Mouse (Mus musculus) small intestine, adult 2 months (tissue): Measurements from ENCODE around the gene Tulp2.

Source experiments
- CTCF ChIP-seq: fragments of 200-500 bp; IDR thresholded peaks from 2 replicates; pipeline ENCODE4 v1.5.1; 2012; ENCODE audit warnings: low read depth, mild to moderate bottlenecking, control low read depth, inconsistent platforms, low read length, moderate library complexity, mixed read lengths; ENCODE audit not compliant: insufficient replicate concordance, insufficient read length; ENCODE audit errors: extremely low read depth
- POLR2A ChIP-seq: fragments of 200-500 bp; IDR thresholded peaks from 2 replicates; pipeline ENCODE4 v1.6.1; 2012; ENCODE audit warnings: low read depth, mild to moderate bottlenecking, control low read depth, inconsistent platforms, low read length, moderate library complexity

DNA sequence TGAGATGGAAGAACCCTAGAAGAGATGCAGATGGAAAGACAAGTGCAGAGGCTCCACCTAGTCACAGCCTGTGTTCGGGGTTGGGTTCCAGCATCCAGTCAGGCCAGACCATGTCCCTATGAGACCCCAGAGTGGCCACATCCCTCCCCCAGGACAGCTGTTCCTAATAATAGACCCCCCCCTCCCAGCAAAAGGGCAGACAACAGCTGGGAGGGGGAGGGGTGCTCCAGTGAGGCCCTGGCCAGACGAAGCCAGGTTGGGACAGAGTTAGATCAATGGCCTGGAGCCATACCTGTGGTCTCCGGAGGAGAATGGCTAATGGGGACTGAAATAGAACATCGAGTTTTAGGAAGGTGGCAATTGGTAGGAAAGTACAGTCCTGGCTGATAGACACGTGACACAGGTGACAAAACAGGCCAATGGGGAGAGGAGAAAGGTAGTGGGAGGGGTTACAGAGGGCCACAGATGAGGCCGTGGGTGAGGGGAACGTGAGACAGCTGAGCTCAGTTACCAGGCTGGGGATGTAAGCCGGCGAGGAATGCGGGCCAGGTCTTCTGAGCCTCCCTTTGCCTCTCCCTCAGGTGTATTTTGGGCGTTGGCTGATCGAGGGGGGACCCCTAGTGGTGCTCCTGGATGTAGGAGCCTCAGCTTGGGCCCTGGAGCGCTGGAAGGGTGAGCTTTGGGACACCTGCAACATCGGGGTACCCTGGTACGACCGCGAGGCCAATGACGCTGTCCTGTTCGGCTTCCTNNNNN, 44.0 kb upstream of the Tulp2 start, which contains the start of gene Ruvbl2:
- TF ChIP-seq CTCF = peak; percentile 36; the same call in 1 of the 2 replicates
- TF ChIP-seq POLR2A = no peak
